Mouse (Mus musculus): ENCODE measurements around the gene Cluh.

Cluh gene

GRCm38 (mm10) chr11:74647966-74648365 is 1.3 kb upstream of the Cluh start:
- DNase-seq (ENCODE audit: low spot score in 2 of 2), result no peak

- DNase-seq (ENCODE audit: low spot score in 2 of 2), result no peak
Measured at GRCm38 (mm10) chr11:74648676-74649075, 619 bp upstream of the Cluh start.

- no peak for DNase-seq (ENCODE audit: low spot score in 2 of 2)
Measured at GRCm38 (mm10) chr11:74649647-74650551, 604 bp downstream of the Cluh start.

GRCm38 (mm10) chr11:74650576-74651100 is 1.3 kb downstream of the Cluh start:
- DNase-seq (ENCODE audit: low spot score in 2 of 2), result no peak

- no peak for DNase-seq (ENCODE audit: low spot score in 2 of 2)
Measured at GRCm38 (mm10) chr11:74652791-74653191, 3.5 kb downstream of the Cluh start.

GRCm38 (mm10) chr11:74653385-74653784 is 4.1 kb downstream of the Cluh start:
- DNase-seq (ENCODE audit: low spot score in 2 of 2), result no peak

GRCm38 (mm10) chr11:74655941-74656340 is 6.6 kb downstream of the Cluh start:
- no peak for DNase-seq (ENCODE audit: low spot score in 2 of 2)

- DNase-seq (ENCODE audit: low spot score in 2 of 2), result no peak
Measured at GRCm38 (mm10) chr11:74660336-74660735, 11.0 kb downstream of the Cluh start.

GRCm38 (mm10) chr11:74661641-74662040 is 12.3 kb downstream of the Cluh start:
- no peak for DNase-seq (ENCODE audit: low spot score in 2 of 2)

GRCm38 (mm10) chr11:74662221-74662620 is 12.9 kb downstream of the Cluh start:
- DNase-seq (ENCODE audit: low spot score in 2 of 2), result no peak

GRCm38 (mm10) chr11:74664279-74664678 is 15.0 kb downstream of the Cluh start:
- no peak for DNase-seq (ENCODE audit: low spot score in 2 of 2)

GRCm38 (mm10) chr11:74664906-74665305 is 15.6 kb downstream of the Cluh start:
- DNase-seq (ENCODE audit: low spot score in 2 of 2), result no peak

GRCm38 (mm10) chr11:74665631-74666283 is 16.5 kb downstream of the Cluh start:
- no peak for DNase-seq (ENCODE audit: low spot score in 2 of 2)

- DNase-seq (ENCODE audit: low spot score in 2 of 2), result no peak
Measured at GRCm38 (mm10) chr11:74666284-74666652, 17.0 kb downstream of the Cluh start.

GRCm38 (mm10) chr11:74666776-74667581 is 17.7 kb downstream of the Cluh start:
- DNase-seq (ENCODE audit: low spot score in 2 of 2), result no peak

GRCm38 (mm10) chr11:74667582-74668010 is 18.3 kb downstream of the Cluh start:
- no peak for DNase-seq (ENCODE audit: low spot score in 2 of 2)

GRCm38 (mm10) chr11:74668466-74668865 is 19.2 kb downstream of the Cluh start:
- DNase-seq (ENCODE audit: low spot score in 2 of 2), result no peak

GRCm38 (mm10) chr11:74668971-74669370 is 19.7 kb downstream of the Cluh start:
- DNase-seq (ENCODE audit: low spot score in 2 of 2), result no peak

GRCm38 (mm10) chr11:74670151-74670550 is 20.9 kb downstream of the Cluh start:
- DNase-seq (ENCODE audit: low spot score in 2 of 2), result no peak

- DNase-seq (ENCODE audit: low spot score in 2 of 2), result no peak
Measured at GRCm38 (mm10) chr11:74671013-74671412, 21.7 kb downstream of the Cluh start.

- DNase-seq (ENCODE audit: low spot score in 2 of 2), result no peak
Measured at GRCm38 (mm10) chr11:74671839-74672238, 22.5 kb downstream of the Cluh start.
